Mouse (Mus musculus) adrenal gland, postnatal 36 days (tissue): Measurements from ENCODE around the gene Rsad1. TPM values are rescaled to one million over a fixed set of nuclear protein-coding genes. Genes with fewer than 3 reads are reported as not detected.

Experiments
- DNase-seq, 2 experiments: peaks; one replicate each; pipeline ENCODE4 v3.0.0; 2021; ENCODE audit warnings: mixed read lengths in 1 of 2
- total RNA-seq, 2 experiments: library from RNA; stranded (reverse); gene quantifications; 2 replicates each; pipeline ENCODE4 v1.2.3; 2021

Gene Rsad1
- total RNA-seq, 2 experiments from 2014 or later = 11.9 to 13.3 TPM

DNA sequence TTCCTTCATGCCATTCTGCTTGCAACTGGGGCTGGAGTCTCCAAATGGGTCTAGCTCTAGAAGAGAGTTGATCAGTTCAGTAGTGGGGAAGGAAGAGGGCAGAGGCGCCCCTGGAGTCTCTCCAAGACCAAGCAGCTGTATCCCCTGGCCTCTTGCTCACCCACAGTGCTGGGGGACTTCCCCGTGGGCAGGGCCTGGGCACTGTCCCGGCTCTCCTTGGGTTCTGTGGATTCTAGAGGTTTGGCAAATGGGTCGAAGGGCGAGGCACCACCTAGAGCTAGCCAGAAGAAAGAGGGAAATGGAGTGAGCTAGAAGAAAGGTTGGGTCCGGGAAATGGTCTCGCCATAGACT, 57.3 kb downstream of the Rsad1 start:
- no peak for DNase-seq

DNA sequence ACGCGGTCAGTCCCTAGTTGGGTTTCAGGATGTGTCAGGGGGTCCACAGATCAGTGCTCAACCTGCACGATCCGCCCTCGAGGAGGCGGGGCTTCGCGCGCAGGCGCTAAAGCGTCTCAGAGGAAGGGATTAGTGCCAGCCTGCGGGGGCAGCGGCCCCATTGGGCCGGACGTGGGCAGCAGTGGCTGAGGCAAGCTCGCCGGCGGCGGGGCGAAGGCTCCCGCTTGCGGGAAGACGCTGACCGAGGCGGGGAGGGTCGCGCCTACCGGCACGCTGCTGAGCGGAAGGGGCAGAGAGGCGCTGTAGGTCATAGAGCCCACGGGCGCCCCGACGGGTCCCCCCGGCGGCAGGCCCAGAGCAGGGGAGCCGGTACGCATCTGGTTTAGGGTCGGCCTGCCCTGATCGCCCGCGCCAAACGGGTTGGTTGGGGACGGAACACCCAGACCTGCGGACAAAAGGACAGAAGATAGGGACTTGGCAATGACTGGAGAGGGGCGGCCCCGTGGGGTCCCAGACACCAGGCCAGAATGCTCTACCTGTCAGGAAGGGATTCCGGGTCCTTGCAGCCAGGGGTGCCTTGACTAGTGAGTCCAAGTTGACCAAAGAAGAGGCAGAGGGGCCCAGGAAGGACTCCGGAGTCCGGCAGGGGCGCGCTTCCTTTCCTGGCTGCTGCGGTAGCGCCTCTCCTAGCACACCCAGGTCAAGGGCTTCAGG, 57.9 kb downstream of the Rsad1 start:
- peak in 1 of 2 experiments; percentile 59 for DNase-seq

Other genes starting within 250 kb of the Rsad1 start
- 10 to 100 TPM; 59.5 to 69.8 TPM for gene Luc7l3, start 227.3 kb downstream of the Rsad1 start, total RNA-seq
- gene Ankrd40, start 221.3 kb downstream of the Rsad1 start, total RNA-seq = 100 to 1,000 TPM; 132 to 151 TPM
- 1 to 10 TPM; 3.8 to 7.4 TPM for gene Abcc3, start 156.3 kb downstream of the Rsad1 start, total RNA-seq
- gene Cacna1g, start 75.1 kb downstream of the Rsad1 start, total RNA-seq = 1 to 10 TPM in 1 of 2 experiments, under 1 TPM in 1; 0.50 to 1.1 TPM
- gene Spata20, start 63.1 kb downstream of the Rsad1 start, total RNA-seq = not detected
- gene Epn3, start 49.3 kb downstream of the Rsad1 start, total RNA-seq = 10 to 100 TPM; 13.5 to 25.9 TPM
- 1 to 10 TPM; 3.6 to 9.7 TPM for gene Mycbpap, start 27.5 kb downstream of the Rsad1 start, total RNA-seq
- not detected for gene Chad, start 15.8 kb upstream of the Rsad1 start, total RNA-seq
- 100 to 1,000 TPM; 130 to 146 TPM for gene Acsf2, start 52.6 kb upstream of the Rsad1 start, total RNA-seq
- gene Lrrc59, start 80.5 kb upstream of the Rsad1 start, total RNA-seq = 100 to 1,000 TPM; 117 to 141 TPM
- gene Mrpl27, start 104.5 kb upstream of the Rsad1 start, total RNA-seq = 10 to 100 TPM; 65.6 to 90.4 TPM
- gene Eme1, start 104.7 kb upstream of the Rsad1 start, total RNA-seq = under 1 TPM; 0.72 to 0.99 TPM
- gene Xylt2, start 128.3 kb upstream of the Rsad1 start, total RNA-seq = 10 to 100 TPM; 10.6 to 14.2 TPM
- gene Gm11541, start 155.2 kb upstream of the Rsad1 start, total RNA-seq = not detected
- under 1 TPM; 0.23 to 0.26 TPM for gene Cdc34b, start 192.5 kb upstream of the Rsad1 start, total RNA-seq
- gene Tmem92, start 233.4 kb upstream of the Rsad1 start, total RNA-seq = not detected